Mouse (Mus musculus) small intestine, adult 2 months (tissue): ENCODE data around the gene Syt16.

Source experiments
- CTCF ChIP-seq: fragments of 200-500 bp; IDR thresholded peaks from 2 replicates; pipeline ENCODE4 v1.5.1; 2012; ENCODE audit warnings: low read depth, mild to moderate bottlenecking, control low read depth, inconsistent platforms, low read length, moderate library complexity, mixed read lengths; ENCODE audit not compliant: insufficient replicate concordance, insufficient read length; ENCODE audit errors: extremely low read depth
- POLR2A ChIP-seq: fragments of 200-500 bp; IDR thresholded peaks from 2 replicates; pipeline ENCODE4 v1.6.1; 2012; ENCODE audit warnings: low read depth, mild to moderate bottlenecking, control low read depth, inconsistent platforms, low read length, moderate library complexity

DNA sequence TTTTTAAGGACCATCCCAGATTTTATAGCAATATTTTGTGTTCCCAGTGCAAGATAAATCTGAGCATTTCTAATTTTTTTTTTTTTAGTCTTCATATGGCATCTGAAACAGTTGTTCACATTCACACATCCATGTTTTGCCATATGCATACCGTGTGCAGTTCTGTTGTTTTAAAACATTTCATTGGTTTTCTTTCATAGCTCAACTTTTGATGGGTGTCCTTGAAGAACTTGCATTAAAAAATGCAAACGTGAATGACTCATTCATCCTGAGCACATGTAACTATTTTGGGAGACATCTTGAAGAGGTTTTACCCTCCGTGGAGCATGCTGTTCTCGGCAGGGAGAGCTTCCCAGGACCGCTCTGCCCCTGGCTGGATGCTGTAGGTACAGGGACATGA, 279.8 kb downstream of the Syt16 start:
- TF ChIP-seq CTCF = no peak
- no peak for TF ChIP-seq POLR2A
